Mouse (Mus musculus): ENCODE measurements around the gene Clint1.

- TF ChIP-seq EP300 (IDR thresholded peaks at IDR 0.05) (no peak), CTCF (IDR thresholded peaks at IDR 0.05) (no peak)
Observed at GRCm38 (mm10) chr11:45885606-45886230, 33.9 kb downstream of the Clint1 start.
